Mouse (Mus musculus) limb, embryonic 14.5 days (tissue): ENCODE measurements around the gene Mrpl41. TPM values are rescaled to one million over a fixed set of nuclear protein-coding genes. Genes with fewer than 3 reads are reported as not detected.
"Not testable (repeated sequence)": the region's sequence is repeated elsewhere in the genome, so short reads cannot be mapped to it uniquely, and the experiment has no call there.

Source experiments
- ATAC-seq: fragments of 200-750 bp; cut with Nextera tagmentation; 2 replicates; pipeline ENCODE4 v1.8.0; 2017; ENCODE audit warnings: low read depth, moderate number of reproducible peaks, moderate TSS enrichment; ENCODE audit not compliant: low FRiP score
- DNase-seq: peaks from one replicate; pipeline ENCODE4 v3.0.0-alpha.2; 2015; ENCODE audit warnings: low spot score
- H3K27ac ChIP-seq: fragments of 300-500 bp; sonication (generic); replicated peaks from 2 replicates; pipeline ENCODE4 v1.5.1; 2014; ENCODE audit warnings: low read depth, mild to moderate bottlenecking, low read length, moderate library complexity, mixed read lengths
- H3K27me3 ChIP-seq: fragments of 300-500 bp; sonication (generic); 2 replicates; pipeline ENCODE4 v1.6.1; 2014; ENCODE audit warnings: low read length, mixed read lengths; ENCODE audit not compliant: control insufficient read depth, insufficient read depth
- H3K36me3 ChIP-seq: fragments of 300-500 bp; sonication (generic); 2 replicates; pipeline ENCODE4 v1.6.1; 2014; ENCODE audit warnings: mild to moderate bottlenecking, low read length, moderate library complexity, mixed read lengths; ENCODE audit not compliant: control insufficient read depth, insufficient read depth
- H3K4me1 ChIP-seq: fragments of 300-500 bp; sonication (generic); 2 replicates; pipeline ENCODE4 v1.6.1; 2014; ENCODE audit warnings: antibody characterized with exemption, low read length, mixed read lengths; ENCODE audit not compliant: control insufficient read depth, insufficient read depth
- H3K4me2 ChIP-seq: fragments of 300-500 bp; sonication (generic); replicated peaks from 2 replicates; pipeline ENCODE4 v1.6.1; 2014; ENCODE audit warnings: low read depth, mild to moderate bottlenecking, low read length, moderate library complexity; ENCODE audit not compliant: severe bottlenecking
- H3K4me3 ChIP-seq: fragments of 300-500 bp; sonication (generic); replicated peaks from 2 replicates; pipeline ENCODE4 v1.5.1; 2014; ENCODE audit warnings: low read length
- H3K9ac ChIP-seq: fragments of 300-500 bp; sonication (generic); 2 replicates; pipeline ENCODE4 v1.6.1; 2014; ENCODE audit warnings: mild to moderate bottlenecking, low read depth, low read length, moderate library complexity; ENCODE audit not compliant: severe bottlenecking
- H3K9me3 ChIP-seq: fragments of 300-500 bp; sonication (generic); 2 replicates; pipeline ENCODE4 v1.6.1; 2016; ENCODE audit warnings: low read length; ENCODE audit not compliant: control insufficient read depth
- POLR2A ChIP-seq: fragments of 200-500 bp; IDR thresholded peaks from 2 replicates; pipeline ENCODE4 v1.8.0; 2012; ENCODE audit warnings: inconsistent platforms, mild to moderate bottlenecking, moderate library complexity, borderline replicate concordance; ENCODE audit not compliant: insufficient read depth, insufficient read length; ENCODE audit errors: extremely low read depth
- WGBS: fragments of 180-500 bp; shearing (Covaris S2); extraction: QIAGEN DNeasy Blood & Tissue Kit; methylation state at CpG from one replicate; pipeline ENCODE4 v1.1.7; 2014; 5-methylcytosine and 5-hydroxymethylcytosine counted together
- polyA plus RNA-seq, 2 experiments: library from polyadenylated mRNA; depleted of rRNA in 1 of 2; stranded (reverse) in 1 of 2; unstranded in 1 of 2; fragments of >200 nt; fragmentation: Nextera tagmentation in 1 of 2; extraction: Ambion mirVana in 1 of 2; gene quantifications; 2 replicates each; pipeline versions ENCODE4 v1.2.1 to v1.2.3; 2012 to 2014

Mrpl41 gene
- polyA plus RNA-seq, 2 experiments, result 81.9 to 136 TPM

DNA sequence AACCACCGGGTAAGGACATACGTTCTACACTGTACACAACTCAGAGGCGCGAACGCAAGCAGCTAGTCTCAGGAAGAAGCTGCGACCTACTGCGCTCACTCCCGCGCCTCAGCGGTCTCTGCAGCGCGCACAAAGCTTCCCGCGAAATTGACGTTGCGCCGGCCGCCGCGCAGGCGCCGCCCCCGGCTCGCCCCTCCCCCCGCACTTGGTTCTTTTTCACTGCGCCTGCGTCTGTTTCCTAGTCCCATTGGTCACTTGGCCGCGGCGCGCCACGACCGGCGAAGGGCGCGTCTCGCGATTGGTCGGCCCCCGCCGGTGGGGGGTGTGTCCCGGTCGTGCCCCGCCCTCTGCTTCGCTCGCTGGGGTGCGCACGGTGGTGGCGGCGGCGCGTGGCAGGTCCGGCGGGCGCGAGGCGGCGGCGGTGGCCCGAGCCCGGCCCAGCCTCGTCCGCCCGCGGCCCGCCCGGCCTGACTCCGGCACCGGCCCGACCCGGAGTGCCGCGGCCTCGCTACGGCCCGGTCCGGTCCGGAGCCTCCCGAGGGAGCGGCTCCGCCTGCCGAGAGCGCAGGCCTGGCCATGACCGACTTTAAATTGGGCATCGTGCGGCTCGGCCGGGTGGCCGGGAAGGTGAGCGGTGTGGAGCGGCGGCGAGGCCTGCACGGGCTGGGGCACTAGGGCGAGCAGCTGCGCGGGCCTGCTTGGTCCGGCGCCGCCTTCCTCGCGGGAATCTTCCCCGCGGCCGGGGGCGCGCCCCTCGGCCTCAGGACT is 25.3 kb downstream of the Mrpl41 start, which contains the start of gene Zmynd19:
Zmynd19 (plus strand) TSS at position 372 of the 768 bp plus-strand sequence.
- Histone ChIP-seq H3K4me1 (peaks cover 9% of the 10 kb centered on the region), H3K36me3 (peaks cover 33% of the 10 kb centered on the region), H3K4me3 (peak within 1 kb of the TSS; percentile 95), H3K27ac (0 out of 2 replicates have a peak within 1 kb of the TSS, but pooled peaks have one; percentile 26), H3K27me3 (no peaks in the 10 kb centered on the region), H3K9me3 (no peaks in the 10 kb centered on the region), H3K4me2 (peak within 1 kb of the TSS; percentile 70), H3K9ac (peak within 1 kb of the TSS; percentile 90)
- ATAC-seq, result peak; percentile 100
- WGBS, result 0% methylated on average over 86 of the region's 108 CpGs
- no peak for TF ChIP-seq POLR2A
- DNase-seq, result peak; percentile 96

DNA sequence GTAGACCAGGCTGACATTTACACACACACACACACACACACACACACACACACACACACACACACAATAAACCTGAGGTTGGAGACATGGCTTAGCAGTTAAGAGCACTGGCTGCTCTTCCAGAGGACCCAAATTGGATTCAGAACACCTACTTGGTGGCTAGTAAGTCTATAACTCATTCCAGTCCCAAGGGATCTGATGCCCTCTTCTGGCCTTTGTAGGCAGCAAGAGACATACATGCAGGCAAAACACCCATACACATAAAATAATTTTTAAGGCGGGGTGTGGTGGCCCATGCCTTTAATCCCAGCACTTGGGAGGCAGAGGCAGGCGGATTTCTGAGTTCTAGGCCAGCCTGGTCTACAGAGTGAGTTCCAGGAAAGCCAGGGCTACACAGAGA is 30.6 kb downstream of the Mrpl41 start:
- H3K27ac ChIP-seq, H3K9me3 ChIP-seq, H3K36me3 ChIP-seq, H3K4me2 ChIP-seq, H3K4me1 ChIP-seq, H3K27me3 ChIP-seq, H3K4me3 ChIP-seq, H3K9ac ChIP-seq, ATAC-seq: not testable (repeated sequence)
- 45% methylated on average over 2 of the region's 2 CpGs for WGBS
- peak; percentile 23 for DNase-seq

DNA sequence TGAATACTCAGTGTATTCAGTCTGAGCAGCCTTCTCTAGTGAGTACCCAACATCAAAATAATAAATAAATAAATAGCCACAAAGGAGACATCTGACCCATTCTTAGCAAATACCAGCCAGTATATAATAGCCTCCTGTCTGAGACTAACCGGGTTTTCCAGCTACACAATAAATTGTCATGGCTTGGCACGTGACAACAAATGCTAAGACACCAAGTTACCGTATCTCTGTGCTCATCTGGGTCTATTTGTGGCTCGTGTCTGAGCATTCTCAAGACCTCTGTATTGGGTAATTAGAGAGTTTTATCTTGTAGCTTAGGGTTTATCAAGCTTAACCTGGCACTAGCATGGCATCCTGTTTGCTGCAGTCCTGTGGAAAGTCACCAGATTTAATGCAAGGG is 32.8 kb downstream of the Mrpl41 start:
- no peak for DNase-seq
- Histone ChIP-seq H3K36me3 (no peaks in the 10 kb centered on the region), H3K27ac (no peak overlapping the region), H3K27me3 (no peaks in the 10 kb centered on the region), H3K4me2 (no peak overlapping the region), H3K4me1 (no peaks in the 10 kb centered on the region), H3K9ac (no peak overlapping the region), H3K9me3 (no peaks in the 10 kb centered on the region), H3K4me3 (no peak overlapping the region)
- no peak for TF ChIP-seq POLR2A
- WGBS, result 72% methylated on average over 4 of the region's 4 CpGs
- no peak for ATAC-seq

DNA sequence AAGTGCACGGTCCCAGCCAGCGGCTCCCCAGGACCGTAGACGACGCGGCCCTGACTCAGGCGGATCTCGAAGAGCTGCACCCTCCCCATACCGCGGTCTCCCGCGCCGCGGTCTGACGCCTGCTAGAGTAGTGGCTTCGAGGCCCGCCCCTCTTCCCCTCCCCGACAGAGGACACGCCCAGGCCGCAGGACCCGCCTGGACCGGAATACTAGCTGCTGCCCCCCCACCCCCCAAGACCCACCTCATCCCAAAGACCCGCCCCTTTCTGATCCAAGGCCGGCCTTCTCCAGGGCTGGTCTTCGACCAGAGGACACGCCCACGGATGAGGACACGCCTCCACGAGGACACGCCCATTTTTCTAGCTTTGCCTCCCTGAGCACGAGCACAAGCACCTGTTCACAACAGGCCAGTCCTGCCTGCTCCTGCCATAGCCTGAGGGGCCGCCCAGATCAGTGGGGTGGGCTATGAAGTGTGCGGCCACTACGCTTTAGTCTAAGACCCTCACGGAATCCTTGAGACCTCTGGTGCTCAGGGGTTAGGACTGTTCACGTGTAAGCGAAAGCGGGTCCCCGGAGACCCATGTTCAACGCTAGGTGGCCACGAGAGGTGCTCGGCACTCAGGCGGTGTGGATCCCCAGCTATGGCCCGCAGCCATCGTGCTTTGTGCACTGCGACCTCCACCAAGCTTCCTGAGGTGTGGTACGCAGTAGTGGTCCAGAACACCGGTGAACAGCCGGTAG is 39.7 kb downstream of the Mrpl41 start, which contains the start of gene Arrdc1:
Arrdc1 (minus strand) TSS at position 196 of the 740 bp plus-strand sequence.
- H3K27me3 ChIP-seq, result no peaks in the 10 kb centered on the region
- peak within 1 kb of the TSS; percentile 69 for H3K4me3 ChIP-seq
- H3K9ac ChIP-seq, result peak within 1 kb of the TSS; percentile 65
- H3K4me1 ChIP-seq, result peaks cover 9% of the 10 kb centered on the region
- 0 out of 2 replicates have a peak within 1 kb of the TSS, but pooled peaks have one; percentile 13 for H3K27ac ChIP-seq
- under 1% methylated on average over 45 of the region's 49 CpGs for WGBS
- H3K36me3 ChIP-seq, result no peaks in the 10 kb centered on the region
- H3K4me2 ChIP-seq, result peak within 1 kb of the TSS; percentile 95
- ATAC-seq (peak; percentile 95), DNase-seq (peak; percentile 94)
- no peak for TF ChIP-seq POLR2A
- no peaks in the 10 kb centered on the region for H3K9me3 ChIP-seq

DNA sequence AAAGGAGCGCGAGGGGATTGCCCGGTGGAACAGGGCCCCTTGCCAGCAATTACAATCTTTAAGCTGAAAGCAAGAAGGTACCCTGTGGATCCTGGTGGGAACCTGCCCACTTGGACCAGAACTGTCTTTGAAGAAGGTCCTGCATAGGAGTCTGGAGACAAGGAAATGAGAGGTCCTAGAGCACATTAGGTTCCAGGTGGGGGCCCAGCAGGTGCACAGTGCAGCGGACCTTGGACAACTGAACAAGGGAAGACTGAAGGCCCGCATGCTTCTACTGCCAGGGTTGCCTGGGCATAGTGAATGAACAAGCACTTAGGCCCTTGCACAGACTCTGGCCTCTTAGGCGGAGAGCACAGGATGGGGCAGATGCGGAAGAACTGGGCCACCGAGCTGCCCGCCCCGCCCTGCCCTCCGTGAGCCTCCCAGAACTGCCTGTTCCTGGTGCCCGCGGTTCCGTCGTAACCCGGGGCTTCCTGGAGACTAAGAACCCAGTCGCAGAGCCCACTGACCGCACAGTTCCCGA is 40.4 kb downstream of the Mrpl41 start:
- peak overlapping the region; percentile 69 for H3K4me3 ChIP-seq
- H3K36me3 ChIP-seq, result no peaks in the 10 kb centered on the region
- peak overlapping the region; percentile 95 for H3K4me2 ChIP-seq
- peak overlapping the region; percentile 65 for H3K9ac ChIP-seq
- H3K9me3 ChIP-seq, result no peaks in the 10 kb centered on the region
- peaks cover 9% of the 10 kb centered on the region for H3K4me1 ChIP-seq
- H3K27me3 ChIP-seq, result no peaks in the 10 kb centered on the region
- 0 out of 2 replicates have a peak overlapping the region, but pooled peaks have one; percentile 13 for H3K27ac ChIP-seq
- TF ChIP-seq POLR2A, result no peak
- ATAC-seq (no peak; the same call in none of the 2 replicates), DNase-seq (no peak)
- WGBS, result 5% methylated on average over 14 of the region's 19 CpGs
